Mouse (Mus musculus): ENCODE results near the gene Grik3. TPM values are rescaled to one million over a fixed set of nuclear protein-coding genes. Genes with fewer than 3 reads are reported as not detected.

The Grik3 gene
- polyA plus RNA-seq, 1 experiment from 2014 or later = 4.5 TPM

DNA sequence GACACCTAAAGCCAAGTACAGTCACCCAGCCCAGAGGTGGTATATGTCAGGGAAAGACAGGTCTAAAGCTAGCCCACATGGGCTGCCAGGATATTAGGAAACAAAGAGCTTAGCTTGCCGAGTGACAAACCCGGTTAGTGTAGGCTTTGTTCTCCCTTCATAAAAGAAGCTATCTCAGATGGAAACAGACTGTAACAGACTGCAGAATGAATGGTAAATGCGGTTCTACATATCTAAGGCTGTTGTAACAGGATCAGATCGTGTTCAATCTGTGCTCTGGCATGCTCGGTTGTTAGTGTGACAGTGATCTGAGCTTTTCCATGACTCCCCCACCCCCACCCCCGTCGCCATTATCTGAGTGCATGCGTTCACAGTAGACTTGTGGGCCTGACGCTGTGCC, 92.8 kb downstream of the Grik3 start:
- DNase-seq = no peak
- WGBS = 72% methylated on average over 9 of the region's 9 CpGs
- no peak overlapping the region for H3K4me3 ChIP-seq (replicated peaks; ENCODE audit: low read depth, low read length)
- no peak overlapping the region for H3K9ac ChIP-seq (replicated peaks; ENCODE audit: low read length)
- H3K4me2 ChIP-seq (ENCODE audit: low read length) = no peak overlapping the region
- H3K36me3 ChIP-seq (ENCODE audit: control insufficient read depth, insufficient read depth, low read length) = no peaks in the 10 kb centered on the region
- no peak for ATAC-seq (ENCODE audit: low FRiP score, low TSS enrichment)
- no peak overlapping the region for H3K27ac ChIP-seq (replicated peaks; ENCODE audit: low read depth, low read length)
- no peaks in the 10 kb centered on the region for H3K27me3 ChIP-seq (ENCODE audit: control insufficient read depth, insufficient read depth, low read length)
- peaks cover 13% of the 10 kb centered on the region for H3K4me1 ChIP-seq (ENCODE audit: control insufficient read depth, insufficient read depth, low read length)
- H3K9me3 ChIP-seq (ENCODE audit: control insufficient read depth, low read length) = no peaks in the 10 kb centered on the region

DNA sequence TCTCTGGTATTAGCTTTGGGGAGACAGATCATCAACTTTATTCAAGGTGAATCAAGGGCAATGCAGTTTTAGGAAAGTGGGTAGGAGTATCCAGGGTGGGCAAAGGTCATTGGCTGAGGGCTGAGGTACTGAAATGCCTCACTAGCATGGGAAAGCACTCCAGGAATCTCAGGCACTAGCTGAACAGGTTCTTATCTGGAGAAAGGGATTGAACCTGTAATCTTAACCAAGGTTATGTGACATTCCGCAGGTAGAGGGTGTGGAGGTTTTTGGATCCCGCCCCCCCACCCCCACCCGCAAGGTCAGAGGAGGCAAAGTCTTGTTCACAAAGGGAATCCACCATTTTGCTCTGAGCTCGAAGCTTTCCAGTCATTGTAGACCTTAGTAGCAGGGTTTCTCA, 93.4 kb downstream of the Grik3 start:
- no peak for ATAC-seq (ENCODE audit: low FRiP score, low TSS enrichment)
- WGBS = 89% methylated on average over 4 of the region's 4 CpGs
- Histone ChIP-seq H3K4me1 (ENCODE audit: control insufficient read depth, insufficient read depth, low read length) (peaks cover 16% of the 10 kb centered on the region), H3K36me3 (ENCODE audit: control insufficient read depth, insufficient read depth, low read length) (no peaks in the 10 kb centered on the region), H3K9ac (replicated peaks; ENCODE audit: low read length) (no peak overlapping the region), H3K9me3 (ENCODE audit: control insufficient read depth, low read length) (no peaks in the 10 kb centered on the region), H3K27me3 (ENCODE audit: control insufficient read depth, insufficient read depth, low read length) (no peaks in the 10 kb centered on the region), H3K27ac (replicated peaks; ENCODE audit: low read depth, low read length) (no peak overlapping the region), H3K4me3 (replicated peaks; ENCODE audit: low read depth, low read length) (no peak overlapping the region), H3K4me2 (ENCODE audit: low read length) (no peak overlapping the region)
- no peak for DNase-seq

DNA sequence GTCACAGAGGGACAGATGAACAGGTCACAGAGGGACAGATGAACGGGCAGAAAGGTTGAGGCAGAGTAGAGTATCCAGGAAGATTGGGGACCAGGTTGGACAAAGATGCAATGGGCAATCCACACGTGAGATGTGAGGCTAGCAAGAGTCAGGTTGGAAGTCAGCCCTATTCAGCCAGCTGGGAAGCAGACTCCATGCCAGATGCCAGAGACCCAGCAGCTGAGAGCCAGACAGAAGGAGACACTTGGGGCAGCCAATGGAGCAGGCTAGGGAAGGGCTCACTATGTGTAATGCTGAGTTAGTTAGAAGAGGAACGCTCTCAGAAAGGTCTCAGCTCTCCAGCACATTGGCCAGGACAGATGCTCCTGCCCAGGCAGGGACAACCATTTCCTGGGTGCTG, 94.2 kb downstream of the Grik3 start:
- Histone ChIP-seq H3K27me3 (ENCODE audit: control insufficient read depth, insufficient read depth, low read length) (no peaks in the 10 kb centered on the region), H3K27ac (replicated peaks; ENCODE audit: low read depth, low read length) (no peak overlapping the region), H3K9me3 (ENCODE audit: control insufficient read depth, low read length) (no peaks in the 10 kb centered on the region), H3K4me2 (ENCODE audit: low read length) (no peak overlapping the region), H3K4me1 (ENCODE audit: control insufficient read depth, insufficient read depth, low read length) (peaks cover 20% of the 10 kb centered on the region), H3K36me3 (ENCODE audit: control insufficient read depth, insufficient read depth, low read length) (no peaks in the 10 kb centered on the region), H3K4me3 (replicated peaks; ENCODE audit: low read depth, low read length) (no peak overlapping the region), H3K9ac (replicated peaks; ENCODE audit: low read length) (no peak overlapping the region)
- ATAC-seq (ENCODE audit: low FRiP score, low TSS enrichment) (no peak), DNase-seq (no peak)
- WGBS = 87% methylated on average over 3 of the region's 3 CpGs

DNA sequence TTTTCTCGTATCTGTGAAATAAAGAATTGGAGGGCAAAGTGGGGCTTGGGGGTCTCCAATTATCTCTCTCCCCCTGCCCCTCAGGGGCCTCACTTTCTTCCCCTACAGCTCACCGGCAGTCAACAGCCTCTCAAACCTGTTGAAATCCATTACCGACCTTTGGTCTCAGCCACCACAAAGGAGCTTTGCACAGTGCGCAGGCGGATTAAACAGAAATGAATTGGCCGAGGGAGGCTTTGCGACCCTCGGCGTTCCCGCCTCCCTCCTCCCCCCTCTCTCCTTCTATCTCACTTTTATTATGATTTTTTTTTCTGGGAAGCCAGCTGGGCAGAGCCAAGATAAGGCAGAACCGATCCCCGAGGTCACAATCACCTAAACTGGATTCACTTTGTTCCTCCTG, 97.1 kb downstream of the Grik3 start:
- no peaks in the 10 kb centered on the region for H3K9me3 ChIP-seq (ENCODE audit: control insufficient read depth, low read length)
- H3K9ac ChIP-seq (replicated peaks; ENCODE audit: low read length) = no peak overlapping the region
- 6% methylated on average over 12 of the region's 12 CpGs for WGBS
- no peaks in the 10 kb centered on the region for H3K27me3 ChIP-seq (ENCODE audit: control insufficient read depth, insufficient read depth, low read length)
- no peaks in the 10 kb centered on the region for H3K36me3 ChIP-seq (ENCODE audit: control insufficient read depth, insufficient read depth, low read length)
- no peak overlapping the region for H3K4me3 ChIP-seq (replicated peaks; ENCODE audit: low read depth, low read length)
- DNase-seq (peak; percentile 69), ATAC-seq (ENCODE audit: low FRiP score, low TSS enrichment) (no peak)
- H3K27ac ChIP-seq (replicated peaks; ENCODE audit: low read depth, low read length) = peak overlapping the region; percentile 4; the same call in 1 of the 2 replicates
- H3K4me1 ChIP-seq (ENCODE audit: control insufficient read depth, insufficient read depth, low read length) = peaks cover 49% of the 10 kb centered on the region
- peak overlapping the region; percentile 45 for H3K4me2 ChIP-seq (ENCODE audit: low read length)

DNA sequence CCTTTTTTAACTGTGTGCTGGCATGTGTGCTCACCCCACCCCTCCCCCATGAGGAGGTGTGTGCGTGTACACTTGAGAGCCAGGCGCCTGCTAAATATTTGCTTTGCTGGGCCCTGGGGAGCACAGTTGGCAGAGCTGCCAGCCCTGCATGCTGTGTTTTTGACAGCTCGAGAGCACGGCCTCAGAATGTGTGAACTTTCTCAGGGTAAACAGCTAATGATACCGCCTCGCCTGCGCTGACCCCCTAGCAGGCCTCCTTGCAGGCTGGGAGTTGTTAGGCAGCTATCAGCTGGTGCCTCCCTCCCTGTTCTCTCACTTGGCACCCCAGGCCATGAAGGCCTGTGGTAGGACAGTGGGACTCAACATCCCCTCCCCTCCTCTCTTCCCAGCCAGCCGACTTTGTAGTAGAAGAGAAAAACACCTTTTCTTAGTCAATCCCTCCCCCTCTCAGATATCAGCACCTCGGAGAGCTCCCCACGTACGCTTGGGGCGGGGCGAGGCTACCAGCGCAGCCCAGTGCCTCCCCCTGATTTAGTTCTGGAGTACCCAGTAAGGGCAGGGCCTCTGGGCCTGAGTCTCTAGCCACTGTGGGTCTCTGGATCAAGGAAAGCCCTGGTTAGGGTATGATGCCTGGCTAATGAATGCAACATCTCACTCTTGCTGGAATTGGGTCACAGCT, 99.9 kb downstream of the Grik3 start:
- WGBS = 10% methylated on average over 14 of the region's 14 CpGs
- Histone ChIP-seq H3K9ac (replicated peaks; ENCODE audit: low read length) (no peak overlapping the region), H3K4me3 (replicated peaks; ENCODE audit: low read depth, low read length) (no peak overlapping the region), H3K4me1 (ENCODE audit: control insufficient read depth, insufficient read depth, low read length) (peaks cover 64% of the 10 kb centered on the region), H3K4me2 (ENCODE audit: low read length) (no peak overlapping the region), H3K27me3 (ENCODE audit: control insufficient read depth, insufficient read depth, low read length) (no peaks in the 10 kb centered on the region), H3K9me3 (ENCODE audit: control insufficient read depth, low read length) (no peaks in the 10 kb centered on the region), H3K36me3 (ENCODE audit: control insufficient read depth, insufficient read depth, low read length) (no peaks in the 10 kb centered on the region), H3K27ac (replicated peaks; ENCODE audit: low read depth, low read length) (0 out of 2 replicates have a peak overlapping the region, but pooled peaks have one; percentile 10)
- no peak for DNase-seq
- no peak for ATAC-seq (ENCODE audit: low FRiP score, low TSS enrichment)

DNA sequence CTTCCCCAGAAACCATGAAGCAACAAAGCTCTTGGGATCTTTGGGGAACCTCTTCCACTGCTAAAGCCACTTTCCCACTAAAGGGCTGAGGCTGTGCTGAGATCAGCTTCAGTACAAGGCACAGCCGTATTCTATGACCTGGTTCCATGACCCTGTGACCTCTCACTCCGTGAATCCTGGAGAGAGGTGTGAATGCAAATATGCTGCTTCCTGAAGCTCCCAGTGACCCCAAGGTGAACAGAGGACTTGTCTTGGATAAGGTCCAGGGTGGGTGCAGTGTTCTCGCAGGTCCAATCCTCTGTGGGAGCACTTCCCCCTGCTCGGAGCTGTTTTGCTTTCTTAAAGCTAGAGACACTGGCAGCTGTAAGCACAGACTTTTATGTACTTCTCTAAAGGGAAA, 102.2 kb downstream of the Grik3 start:
- Histone ChIP-seq H3K4me3 (replicated peaks; ENCODE audit: low read depth, low read length) (no peak overlapping the region), H3K4me2 (ENCODE audit: low read length) (no peak overlapping the region), H3K9ac (replicated peaks; ENCODE audit: low read length) (no peak overlapping the region), H3K27ac (replicated peaks; ENCODE audit: low read depth, low read length) (no peak overlapping the region; the same call in 1 of the 2 replicates), H3K36me3 (ENCODE audit: control insufficient read depth, insufficient read depth, low read length) (no peaks in the 10 kb centered on the region), H3K9me3 (ENCODE audit: control insufficient read depth, low read length) (no peaks in the 10 kb centered on the region), H3K4me1 (ENCODE audit: control insufficient read depth, insufficient read depth, low read length) (peaks cover 62% of the 10 kb centered on the region), H3K27me3 (ENCODE audit: control insufficient read depth, insufficient read depth, low read length) (no peaks in the 10 kb centered on the region)
- ATAC-seq (ENCODE audit: low FRiP score, low TSS enrichment) (no peak), DNase-seq (no peak)
- 34% methylated on average over 4 of the region's 4 CpGs for WGBS

DNA sequence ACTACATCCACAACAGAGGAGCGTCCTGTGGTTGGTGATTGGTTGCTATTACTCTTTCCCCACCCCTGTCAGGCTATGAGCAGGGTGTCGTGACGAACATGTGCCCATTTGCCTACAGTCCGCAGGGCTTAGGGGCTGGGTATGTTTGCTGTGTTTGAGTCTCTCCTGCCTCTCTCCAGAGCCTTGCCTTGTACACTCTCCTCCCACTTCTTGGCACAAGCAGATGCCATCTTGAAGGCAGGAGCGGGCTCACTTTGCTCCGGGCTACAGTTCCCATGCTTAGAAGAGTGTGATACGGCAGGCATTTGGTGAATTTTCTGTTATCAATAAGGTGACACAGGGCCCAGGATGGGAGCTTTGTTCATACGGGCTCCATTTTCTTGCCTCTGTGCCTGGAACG, 104.5 kb downstream of the Grik3 start:
- Histone ChIP-seq H3K27ac (replicated peaks; ENCODE audit: low read depth, low read length) (no peak overlapping the region), H3K4me3 (replicated peaks; ENCODE audit: low read depth, low read length) (no peak overlapping the region), H3K4me2 (ENCODE audit: low read length) (no peak overlapping the region), H3K36me3 (ENCODE audit: control insufficient read depth, insufficient read depth, low read length) (no peaks in the 10 kb centered on the region), H3K9ac (replicated peaks; ENCODE audit: low read length) (no peak overlapping the region), H3K9me3 (ENCODE audit: control insufficient read depth, low read length) (no peaks in the 10 kb centered on the region), H3K27me3 (ENCODE audit: control insufficient read depth, insufficient read depth, low read length) (no peaks in the 10 kb centered on the region), H3K4me1 (ENCODE audit: control insufficient read depth, insufficient read depth, low read length) (peaks cover 52% of the 10 kb centered on the region)
- ATAC-seq (ENCODE audit: low FRiP score, low TSS enrichment) (no peak), DNase-seq (no peak)
- WGBS = 85% methylated on average over 9 of the region's 9 CpGs

DNA sequence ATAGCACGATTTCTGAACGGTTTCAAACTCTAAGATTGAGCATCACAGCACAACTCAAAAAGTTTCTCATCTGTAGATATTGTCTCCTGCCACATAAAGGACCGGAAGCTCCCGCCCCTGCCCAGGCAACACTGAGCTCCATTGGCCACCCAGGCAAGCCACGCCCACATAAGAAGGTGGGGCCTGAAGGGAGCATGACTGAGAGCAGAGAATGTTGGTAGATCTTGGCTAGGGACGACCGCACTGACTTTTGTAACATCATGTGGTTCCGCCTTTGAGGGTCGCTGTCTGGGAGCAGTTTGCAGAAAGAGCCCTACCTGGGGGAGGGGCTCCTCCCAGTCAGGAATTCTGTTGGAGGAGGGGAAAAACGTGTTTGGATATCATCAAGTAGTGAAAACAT, 108.2 kb downstream of the Grik3 start:
- H3K4me1 ChIP-seq (ENCODE audit: control insufficient read depth, insufficient read depth, low read length) = peaks cover 25% of the 10 kb centered on the region
- H3K9ac ChIP-seq (replicated peaks; ENCODE audit: low read length) = no peak overlapping the region
- DNase-seq = no peak
- H3K27ac ChIP-seq (replicated peaks; ENCODE audit: low read depth, low read length) = no peak overlapping the region
- no peaks in the 10 kb centered on the region for H3K36me3 ChIP-seq (ENCODE audit: control insufficient read depth, insufficient read depth, low read length)
- H3K4me3 ChIP-seq (replicated peaks; ENCODE audit: low read depth, low read length) = no peak overlapping the region
- no peak for ATAC-seq (ENCODE audit: low FRiP score, low TSS enrichment)
- no peaks in the 10 kb centered on the region for H3K27me3 ChIP-seq (ENCODE audit: control insufficient read depth, insufficient read depth, low read length)
- WGBS = 41% methylated on average over 10 of the region's 10 CpGs
- no peak overlapping the region for H3K4me2 ChIP-seq (ENCODE audit: low read length)
- H3K9me3 ChIP-seq (ENCODE audit: control insufficient read depth, low read length) = no peaks in the 10 kb centered on the region

DNA sequence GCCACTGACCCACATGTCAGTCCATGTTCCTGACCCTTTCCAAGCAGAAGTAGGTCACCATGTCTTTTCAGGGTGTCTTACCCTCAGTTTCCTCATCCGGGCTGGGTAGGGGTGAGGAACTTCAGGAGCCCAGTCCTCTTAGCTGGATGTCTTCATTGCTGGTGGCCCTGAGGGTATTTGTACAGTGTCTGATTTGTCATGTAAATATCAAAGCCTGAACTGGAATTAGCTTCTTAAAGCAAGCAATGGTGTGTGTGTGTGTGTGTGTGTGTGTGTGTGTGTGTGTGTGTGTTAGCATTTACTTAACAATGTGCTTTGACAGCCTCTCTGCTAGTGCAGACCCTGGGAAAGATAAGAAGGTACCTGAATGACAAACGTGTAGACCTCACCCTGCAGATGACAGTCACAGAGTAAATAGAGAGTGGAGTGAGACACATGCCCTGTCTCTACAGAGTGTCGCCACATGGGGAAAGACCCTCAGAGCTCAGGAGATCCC, 109.1 kb downstream of the Grik3 start:
- Histone ChIP-seq H3K27ac (replicated peaks; ENCODE audit: low read depth, low read length) (no peak overlapping the region), H3K27me3 (ENCODE audit: control insufficient read depth, insufficient read depth, low read length) (no peaks in the 10 kb centered on the region)

More for the DNA sequence above, 109.1 kb downstream of the Grik3 start:
- H3K4me3 ChIP-seq (replicated peaks; ENCODE audit: low read depth, low read length) = no peak overlapping the region
- 60% methylated on average over 3 of the region's 3 CpGs for WGBS
- DNase-seq (no peak), ATAC-seq (ENCODE audit: low FRiP score, low TSS enrichment) (no peak)
- H3K36me3 ChIP-seq (ENCODE audit: control insufficient read depth, insufficient read depth, low read length) = no peaks in the 10 kb centered on the region
- H3K9ac ChIP-seq (replicated peaks; ENCODE audit: low read length) = no peak overlapping the region
- peaks cover 22% of the 10 kb centered on the region for H3K4me1 ChIP-seq (ENCODE audit: control insufficient read depth, insufficient read depth, low read length)
- no peaks in the 10 kb centered on the region for H3K9me3 ChIP-seq (ENCODE audit: control insufficient read depth, low read length)
- H3K4me2 ChIP-seq (ENCODE audit: low read length) = no peak overlapping the region
